Mouse (Mus musculus) kidney, postnatal 25 days (tissue): Measurements from ENCODE around the gene Zfp362.

Source experiments
- DNase-seq, 2 experiments: peaks; one replicate each; pipeline ENCODE4 v3.0.0; 2021; ENCODE audit warnings: mixed read lengths in 2 of 2

Zfp362 gene

GRCm38 (mm10) chr4:128796788-128797187, 9.1 kb downstream of the Zfp362 start:
- DNase-seq = peak; percentile 36 to 63

- DNase-seq = peak; percentile 46 to 47
Measured at GRCm38 (mm10) chr4:128795596-128795995, 10.2 kb downstream of the Zfp362 start.

GRCm38 (mm10) chr4:128794198-128794597, 11.6 kb downstream of the Zfp362 start:
- DNase-seq = peak; percentile 91 to 93

GRCm38 (mm10) chr4:128793710-128794109, 12.1 kb downstream of the Zfp362 start:
- no peak for DNase-seq

- peak; percentile 77 to 81 for DNase-seq
Measured at GRCm38 (mm10) chr4:128789646-128790045, 16.2 kb downstream of the Zfp362 start.

- DNase-seq = no peak
Measured at GRCm38 (mm10) chr4:128788108-128788507, 17.7 kb downstream of the Zfp362 start.

- no peak for DNase-seq
Measured at GRCm38 (mm10) chr4:128787023-128787939, 18.6 kb downstream of the Zfp362 start.

GRCm38 (mm10) chr4:128785921-128786654, 19.8 kb downstream of the Zfp362 start:
- DNase-seq = peak in 1 of 2 experiments; percentile 46

GRCm38 (mm10) chr4:128784950-128785631, 20.8 kb downstream of the Zfp362 start:
- no peak for DNase-seq

- no peak for DNase-seq
Measured at GRCm38 (mm10) chr4:128782645-128783044, 23.2 kb downstream of the Zfp362 start.

- peak; percentile 32 to 49 for DNase-seq
Measured at GRCm38 (mm10) chr4:128782037-128782436, 23.8 kb downstream of the Zfp362 start.

GRCm38 (mm10) chr4:128777593-128777992, 28.3 kb downstream of the Zfp362 start:
- DNase-seq = no peak

- DNase-seq = peak; percentile 76 to 89
Measured at GRCm38 (mm10) chr4:128776568-128777289, 29.1 kb downstream of the Zfp362 start.

GRCm38 (mm10) chr4:128774467-128774866, 31.4 kb downstream of the Zfp362 start:
- peak; percentile 55 to 78 for DNase-seq

GRCm38 (mm10) chr4:128773820-128774219, 32.0 kb downstream of the Zfp362 start:
- no peak for DNase-seq

GRCm38 (mm10) chr4:128770698-128771097, 35.1 kb downstream of the Zfp362 start:
- DNase-seq = no peak

- DNase-seq = no peak
Measured at GRCm38 (mm10) chr4:128769569-128770355, 36.1 kb downstream of the Zfp362 start.

- DNase-seq = peak in 1 of 2 experiments; percentile 61
Measured at GRCm38 (mm10) chr4:128768120-128768519, 37.7 kb downstream of the Zfp362 start.

GRCm38 (mm10) chr4:128766929-128767328, 38.9 kb downstream of the Zfp362 start:
- peak in 1 of 2 experiments; percentile 24 for DNase-seq

- DNase-seq = no peak
Measured at GRCm38 (mm10) chr4:128760029-128760428, 45.8 kb downstream of the Zfp362 start.

- DNase-seq = no peak
Measured at GRCm38 (mm10) chr4:128759214-128759613, 46.6 kb downstream of the Zfp362 start.
